Mouse (Mus musculus): Measurements from ENCODE around the gene Mrtfb. TPM values are rescaled to one million over a fixed set of nuclear protein-coding genes. Genes with fewer than 3 reads are reported as not detected.
A peak's percentile ranks its signal among the peaks of the same experiment; 100 is the strongest.

Mrtfb gene
- polyA plus RNA-seq, 1 experiment: 11.9 TPM

DNA sequence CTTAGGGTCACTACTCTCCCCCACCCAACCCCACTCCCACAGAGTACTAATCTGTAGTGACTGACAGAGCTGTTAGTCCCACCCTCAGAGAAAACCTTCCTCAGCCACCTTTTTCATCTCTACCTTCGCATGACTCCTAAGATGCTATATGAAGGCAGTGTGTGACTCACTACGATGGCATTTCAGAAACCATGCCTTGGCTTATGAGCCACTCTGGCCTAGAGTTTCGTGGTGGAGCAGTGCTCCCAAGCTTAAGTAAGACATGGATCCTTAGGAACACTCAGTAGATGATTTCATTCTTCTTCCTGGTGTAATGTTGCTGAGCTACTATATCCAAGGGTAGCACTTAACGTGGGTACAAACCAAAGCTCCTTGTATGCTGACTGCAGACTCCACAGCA is 94.4 kb downstream of the Mrtfb start:
- Histone ChIP-seq H3K4me1 (ENCODE audit: control insufficient read depth, insufficient read depth, low read length) (no peaks in the 10 kb centered on the region), H3K27ac (ENCODE audit: control insufficient read depth, insufficient read depth, low read depth, low read length) (no peak overlapping the region), H3K27me3 (ENCODE audit: control insufficient read depth, insufficient read depth, low read length) (no peaks in the 10 kb centered on the region), H3K4me3 (ENCODE audit: control insufficient read depth, low read depth, low read length) (no peak overlapping the region), H3K36me3 (ENCODE audit: control insufficient read depth, insufficient read depth, low read length) (no peaks in the 10 kb centered on the region)
- TF ChIP-seq CTCF (IDR thresholded peaks at IDR 0.05; ENCODE audit: control insufficient read depth, insufficient read depth, insufficient replicate concordance, low read depth, low read length) (no peak), POLR2A (IDR thresholded peaks at IDR 0.05; ENCODE audit: control insufficient read depth, low read depth, low read length) (no peak)

DNA sequence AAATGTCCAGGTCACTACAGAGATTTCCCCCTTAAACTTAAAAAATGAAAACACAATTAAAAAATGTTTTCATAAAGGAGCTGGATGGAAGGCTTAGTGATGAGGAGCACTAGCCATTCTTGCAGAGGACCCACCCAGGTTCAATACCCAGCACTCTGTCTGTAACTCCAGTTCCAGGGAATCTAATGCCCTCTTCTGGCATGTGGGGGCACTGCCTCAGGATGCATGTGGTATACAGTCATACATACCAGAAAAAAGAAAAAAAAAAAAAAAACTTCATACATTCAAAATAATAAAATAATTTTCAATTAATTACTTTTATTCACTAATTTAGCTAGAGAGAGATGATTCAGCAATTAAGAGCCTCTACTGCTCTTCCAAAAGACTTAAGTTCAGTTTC is 95.0 kb downstream of the Mrtfb start:
- Histone ChIP-seq H3K36me3 (ENCODE audit: control insufficient read depth, insufficient read depth, low read length) (no peaks in the 10 kb centered on the region), H3K4me3 (ENCODE audit: control insufficient read depth, low read depth, low read length) (no peak overlapping the region), H3K27ac (ENCODE audit: control insufficient read depth, insufficient read depth, low read depth, low read length) (no peak overlapping the region), H3K27me3 (ENCODE audit: control insufficient read depth, insufficient read depth, low read length) (no peaks in the 10 kb centered on the region), H3K4me1 (ENCODE audit: control insufficient read depth, insufficient read depth, low read length) (no peaks in the 10 kb centered on the region)
- no peak for TF ChIP-seq POLR2A (IDR thresholded peaks at IDR 0.05; ENCODE audit: control insufficient read depth, low read depth, low read length)
- no peak for TF ChIP-seq CTCF (IDR thresholded peaks at IDR 0.05; ENCODE audit: control insufficient read depth, insufficient read depth, insufficient replicate concordance, low read depth, low read length)

DNA sequence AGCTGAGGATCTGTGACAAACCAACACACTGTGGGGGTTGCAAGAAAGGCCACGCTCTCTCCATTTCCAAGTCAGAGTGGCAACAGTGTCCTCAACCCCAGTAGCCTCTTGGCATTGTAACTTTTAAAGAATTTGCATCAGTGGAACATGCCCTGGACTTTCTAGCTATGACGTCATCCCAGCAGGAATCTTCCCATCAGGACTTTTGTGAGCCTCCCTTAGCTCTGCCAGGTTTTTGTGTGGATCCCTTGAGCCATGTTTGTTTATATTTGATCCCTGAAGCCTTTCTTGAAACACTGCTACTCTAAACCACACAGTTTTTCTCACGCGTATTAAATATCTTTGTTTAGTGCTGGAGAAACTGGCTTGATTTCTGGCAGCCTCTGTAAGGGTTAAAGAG is 97.6 kb downstream of the Mrtfb start:
- H3K4me1 ChIP-seq (ENCODE audit: control insufficient read depth, insufficient read depth, low read length): no peaks in the 10 kb centered on the region
- H3K36me3 ChIP-seq (ENCODE audit: control insufficient read depth, insufficient read depth, low read length): no peaks in the 10 kb centered on the region
- TF ChIP-seq CTCF (IDR thresholded peaks at IDR 0.05; ENCODE audit: control insufficient read depth, insufficient read depth, insufficient replicate concordance, low read depth, low read length): no peak
- TF ChIP-seq POLR2A (IDR thresholded peaks at IDR 0.05; ENCODE audit: control insufficient read depth, low read depth, low read length): no peak
- H3K27ac ChIP-seq (ENCODE audit: control insufficient read depth, insufficient read depth, low read depth, low read length): no peak overlapping the region
- no peaks in the 10 kb centered on the region for H3K27me3 ChIP-seq (ENCODE audit: control insufficient read depth, insufficient read depth, low read length)
- no peak overlapping the region for H3K4me3 ChIP-seq (ENCODE audit: control insufficient read depth, low read depth, low read length)

DNA sequence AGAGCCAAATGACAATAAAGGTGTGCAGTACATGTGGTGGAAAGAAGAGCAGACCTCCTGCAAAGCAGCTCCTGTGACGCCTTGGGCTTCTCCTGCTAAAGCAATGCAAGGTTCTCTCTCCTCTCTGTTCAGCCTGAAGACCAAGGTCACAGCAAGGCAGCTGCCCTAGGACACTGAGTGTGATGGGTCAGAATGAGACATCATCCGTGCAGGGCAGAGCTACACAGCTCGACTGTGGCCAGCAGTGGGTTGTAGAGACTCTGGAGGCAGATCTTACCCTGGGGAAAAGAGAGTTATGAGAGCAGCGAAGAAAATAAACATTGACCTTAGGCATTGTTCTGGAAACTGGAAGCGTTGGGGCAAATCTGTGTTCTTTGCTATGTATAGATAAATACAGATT is 98.2 kb downstream of the Mrtfb start:
- Histone ChIP-seq H3K27ac (ENCODE audit: control insufficient read depth, insufficient read depth, low read depth, low read length) (no peak overlapping the region), H3K36me3 (ENCODE audit: control insufficient read depth, insufficient read depth, low read length) (no peaks in the 10 kb centered on the region), H3K27me3 (ENCODE audit: control insufficient read depth, insufficient read depth, low read length) (no peaks in the 10 kb centered on the region), H3K4me3 (ENCODE audit: control insufficient read depth, low read depth, low read length) (no peak overlapping the region), H3K4me1 (ENCODE audit: control insufficient read depth, insufficient read depth, low read length) (no peaks in the 10 kb centered on the region)
- TF ChIP-seq POLR2A (IDR thresholded peaks at IDR 0.05; ENCODE audit: control insufficient read depth, low read depth, low read length): no peak
- TF ChIP-seq CTCF (IDR thresholded peaks at IDR 0.05; ENCODE audit: control insufficient read depth, insufficient read depth, insufficient replicate concordance, low read depth, low read length): no peak

DNA sequence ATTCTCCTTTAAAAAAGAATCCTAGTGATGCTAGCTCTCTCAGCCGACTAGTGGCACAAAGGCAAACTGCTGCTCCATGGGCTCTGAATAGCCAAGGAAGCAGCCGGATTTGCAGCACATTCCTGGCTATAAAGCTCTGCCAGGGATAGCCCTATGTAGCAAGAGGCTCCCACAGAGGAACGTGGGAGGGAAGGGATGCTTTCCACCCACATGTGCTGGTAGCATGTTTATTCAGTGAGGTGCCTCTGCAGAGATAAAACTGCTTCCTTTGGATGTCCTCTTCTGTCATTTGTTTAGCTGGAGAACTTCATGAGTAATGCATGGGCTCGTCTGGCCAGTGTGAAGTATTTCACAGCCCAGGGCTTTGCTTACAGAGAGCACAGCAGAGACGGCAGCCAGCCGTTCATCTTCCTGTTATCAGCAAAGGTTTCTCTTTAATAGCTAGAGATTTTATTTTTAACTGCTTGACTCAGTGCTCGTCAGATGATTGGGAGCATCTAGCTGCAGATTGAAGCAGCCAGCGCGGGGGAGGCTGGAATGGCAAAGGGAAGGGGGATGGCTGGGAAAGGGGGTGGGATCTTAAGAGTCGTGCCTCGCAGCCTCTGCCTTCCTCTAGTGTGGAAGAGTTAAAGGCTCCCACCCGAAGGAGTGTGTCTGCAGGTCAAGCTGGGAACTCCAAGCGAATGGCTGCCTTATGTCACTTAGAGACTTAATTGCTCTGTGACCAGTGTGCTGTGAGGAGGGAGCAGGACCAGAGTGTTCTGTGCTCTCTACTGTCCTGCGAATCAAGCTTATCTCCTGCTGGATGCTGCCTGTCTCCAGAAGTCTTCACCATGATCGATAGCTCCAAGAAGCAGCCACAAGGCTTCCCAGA is 101.8 kb downstream of the Mrtfb start:
- no peak overlapping the region for H3K4me3 ChIP-seq (ENCODE audit: control insufficient read depth, low read depth, low read length)
- H3K27me3 ChIP-seq (ENCODE audit: control insufficient read depth, insufficient read depth, low read length): no peaks in the 10 kb centered on the region
- TF ChIP-seq CTCF (IDR thresholded peaks at IDR 0.05; ENCODE audit: control insufficient read depth, insufficient read depth, insufficient replicate concordance, low read depth, low read length) (peak; percentile 36; the same call in 1 of the 2 replicates), POLR2A (IDR thresholded peaks at IDR 0.05; ENCODE audit: control insufficient read depth, low read depth, low read length) (no peak)
- H3K4me1 ChIP-seq (ENCODE audit: control insufficient read depth, insufficient read depth, low read length): no peaks in the 10 kb centered on the region
- H3K27ac ChIP-seq (ENCODE audit: control insufficient read depth, insufficient read depth, low read depth, low read length): peak overlapping the region; percentile 37; the same call in 1 of the 2 replicates
- H3K36me3 ChIP-seq (ENCODE audit: control insufficient read depth, insufficient read depth, low read length): no peaks in the 10 kb centered on the region

DNA sequence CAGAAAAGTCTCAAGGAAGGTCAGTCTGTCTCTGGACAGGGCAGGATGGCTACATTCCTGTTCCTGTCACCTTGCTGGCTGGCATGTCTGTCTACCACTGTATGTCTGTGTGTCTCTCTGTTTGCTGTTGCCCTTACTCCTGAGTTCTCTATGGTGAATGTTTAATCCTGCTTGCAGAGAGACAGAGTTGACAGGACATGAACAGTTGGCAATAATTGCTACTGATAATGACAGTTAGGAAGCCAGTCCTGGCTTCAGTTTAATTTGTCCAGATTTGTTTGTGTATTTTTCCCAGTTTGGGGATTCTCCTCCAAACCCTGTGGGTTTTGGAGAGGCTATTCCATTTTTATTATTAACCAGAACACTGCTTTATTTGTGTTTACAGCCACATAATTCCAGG is 102.5 kb downstream of the Mrtfb start:
- Histone ChIP-seq H3K27ac (ENCODE audit: control insufficient read depth, insufficient read depth, low read depth, low read length) (peak overlapping the region; percentile 10; the same call in 1 of the 2 replicates), H3K27me3 (ENCODE audit: control insufficient read depth, insufficient read depth, low read length) (no peaks in the 10 kb centered on the region), H3K4me1 (ENCODE audit: control insufficient read depth, insufficient read depth, low read length) (no peaks in the 10 kb centered on the region), H3K36me3 (ENCODE audit: control insufficient read depth, insufficient read depth, low read length) (no peaks in the 10 kb centered on the region), H3K4me3 (ENCODE audit: control insufficient read depth, low read depth, low read length) (no peak overlapping the region)
- TF ChIP-seq CTCF (IDR thresholded peaks at IDR 0.05; ENCODE audit: control insufficient read depth, insufficient read depth, insufficient replicate concordance, low read depth, low read length) (no peak), POLR2A (IDR thresholded peaks at IDR 0.05; ENCODE audit: control insufficient read depth, low read depth, low read length) (no peak)

DNA sequence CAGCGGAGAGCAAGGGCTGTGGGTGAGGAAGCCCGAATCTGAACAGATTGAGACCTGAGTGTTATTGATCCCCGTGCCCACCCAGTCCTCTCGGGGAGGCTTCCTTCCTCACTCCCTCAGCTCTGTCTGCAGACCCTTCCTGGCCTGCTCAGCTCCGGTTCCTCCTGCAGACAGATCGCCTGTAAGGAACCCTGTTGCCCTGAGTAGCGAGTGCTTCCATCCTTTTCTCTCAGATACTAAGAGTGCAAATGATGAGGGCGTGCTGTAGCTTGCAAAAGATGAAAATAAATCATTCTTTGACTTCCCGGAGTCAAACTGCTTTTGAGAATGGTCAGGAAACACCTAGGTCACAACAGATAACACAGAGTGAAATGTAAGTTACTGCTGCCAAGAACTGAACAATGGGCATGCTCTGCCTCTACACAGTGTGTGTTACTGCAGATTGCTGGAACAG is 103.2 kb downstream of the Mrtfb start:
- peak overlapping the region; percentile 35 for H3K4me3 ChIP-seq (ENCODE audit: control insufficient read depth, low read depth, low read length)
- H3K27ac ChIP-seq (ENCODE audit: control insufficient read depth, insufficient read depth, low read depth, low read length): peak overlapping the region; percentile 55; the same call in 1 of the 2 replicates
- H3K4me1 ChIP-seq (ENCODE audit: control insufficient read depth, insufficient read depth, low read length): no peaks in the 10 kb centered on the region
- TF ChIP-seq POLR2A (IDR thresholded peaks at IDR 0.05; ENCODE audit: control insufficient read depth, low read depth, low read length) (no peak), CTCF (IDR thresholded peaks at IDR 0.05; ENCODE audit: control insufficient read depth, insufficient read depth, insufficient replicate concordance, low read depth, low read length) (no peak)
- no peaks in the 10 kb centered on the region for H3K27me3 ChIP-seq (ENCODE audit: control insufficient read depth, insufficient read depth, low read length)
- H3K36me3 ChIP-seq (ENCODE audit: control insufficient read depth, insufficient read depth, low read length): no peaks in the 10 kb centered on the region
